Mouse (Mus musculus): ENCODE data around the gene Ackr3. TPM values are rescaled to one million over a fixed set of nuclear protein-coding genes. Genes with fewer than 3 reads are reported as not detected.

Ackr3 gene
- total and polyA plus RNA-seq, 3 experiments = 90.5 to 317 (median 175) TPM

- peak; percentile 82 for DNase-seq
Measured at GRCm38 (mm10) chr1:90258253-90258887, 54.6 kb downstream of the Ackr3 start.

- DNase-seq = no peak
Measured at GRCm38 (mm10) chr1:90260704-90261581, 57.2 kb downstream of the Ackr3 start.

GRCm38 (mm10) chr1:90262380-90262779, 58.6 kb downstream of the Ackr3 start:
- no peak for DNase-seq

Other genes with a start within 250 kb of the Ackr3 start
- not detected for gene Asb18, start 189.3 kb upstream of the Ackr3 start, total RNA-seq (2021)
- gene Asb18, start 189.3 kb upstream of the Ackr3 start, polyA plus RNA-seq (2012; rRNA removed) = not detected in 2 replicates
- gene Iqca, start 50.6 kb upstream of the Ackr3 start, total RNA-seq (2021) = not detected
- not detected in 2 replicates for gene Iqca, start 50.6 kb upstream of the Ackr3 start, polyA plus RNA-seq (2012; rRNA removed)

Measured in adrenal gland, adult 2 months (tissue).